Mouse (Mus musculus) heart, embryonic 16.5 days (tissue): ENCODE results near the gene Lrmda. TPM values are rescaled to one million over a fixed set of nuclear protein-coding genes. Genes with fewer than 3 reads are reported as not detected.

ENCODE experiments used
- ATAC-seq: fragments of 200-750 bp; cut with Nextera tagmentation; replicated peaks from 2 replicates; pipeline ENCODE4 v1.8.0; 2017; ENCODE audit warnings: moderate number of reproducible peaks; ENCODE audit not compliant: insufficient read depth, low FRiP score; ENCODE audit errors: extremely low read depth
- H3K27ac ChIP-seq: fragments of 300-500 bp; sonication (generic); 2 replicates; pipeline ENCODE4 v1.5.1; 2014; ENCODE audit warnings: mild to moderate bottlenecking, low read length, control low read depth, moderate library complexity
- H3K27me3 ChIP-seq: fragments of 300-500 bp; sonication (generic); 2 replicates; pipeline ENCODE4 v1.6.1; 2014; ENCODE audit warnings: low read length, mixed read lengths; ENCODE audit not compliant: control insufficient read depth, insufficient read depth
- H3K36me3 ChIP-seq: fragments of 300-500 bp; sonication (generic); 2 replicates; pipeline ENCODE4 v1.6.1; 2014; ENCODE audit not compliant: control insufficient read depth, insufficient read depth
- H3K4me1 ChIP-seq: fragments of 300-500 bp; sonication (generic); 2 replicates; pipeline ENCODE4 v1.6.1; 2014; ENCODE audit warnings: low read length, mixed read lengths; ENCODE audit not compliant: control insufficient read depth, insufficient read depth
- H3K4me2 ChIP-seq: fragments of 300-500 bp; sonication (generic); 2 replicates; pipeline ENCODE4 v1.6.1; 2014; ENCODE audit warnings: low read depth, mild to moderate bottlenecking, control low read depth, low read length
- H3K4me3 ChIP-seq: fragments of 300-500 bp; sonication (generic); 2 replicates; pipeline ENCODE4 v1.5.1; 2014; ENCODE audit warnings: mild to moderate bottlenecking, control low read depth, low read length
- H3K9ac ChIP-seq: fragments of 300-500 bp; sonication (generic); 2 replicates; pipeline ENCODE4 v1.6.1; 2014; ENCODE audit warnings: low read length, control low read depth
- H3K9me3 ChIP-seq: fragments of 300-500 bp; sonication (generic); replicated peaks from 2 replicates; pipeline ENCODE4 v1.6.1; 2016; ENCODE audit warnings: low read length; ENCODE audit not compliant: control insufficient read depth
- WGBS: fragments of 180-500 bp; shearing (Covaris S2); extraction: QIAGEN DNeasy Blood & Tissue Kit; methylation state at CpG from one replicate; pipeline ENCODE4 v1.1.7; 2014; 5-methylcytosine and 5-hydroxymethylcytosine counted together
- polyA plus RNA-seq: library from polyadenylated mRNA; unstranded; fragments of >200 nt; fragmentation: Nextera tagmentation; extraction: Ambion mirVana; gene quantifications from 2 replicates; pipeline ENCODE4 v1.2.1, GENCODE M21; 2015

Lrmda gene
- polyA plus RNA-seq, 1 experiment from 2014 or later, result 0.55 TPM

DNA sequence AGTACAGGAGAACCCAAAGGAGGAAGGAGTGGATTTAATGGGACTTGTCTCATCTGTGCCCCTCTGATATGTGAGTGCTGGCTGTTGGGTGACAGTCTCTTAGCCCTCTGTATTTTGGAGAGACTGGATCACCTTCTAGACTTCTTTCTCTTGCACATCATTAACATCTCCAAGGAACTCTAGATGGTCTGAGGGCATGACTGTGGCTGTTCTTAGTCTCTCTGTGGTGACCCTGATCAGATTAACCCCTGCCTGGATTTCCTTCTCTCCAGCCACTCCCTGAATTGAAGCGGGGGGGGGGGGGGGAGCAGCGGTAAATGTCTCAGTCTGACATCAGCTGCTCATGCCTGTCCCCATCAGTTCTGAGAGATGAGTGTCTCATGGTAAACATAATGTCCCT, 528.8 kb downstream of the Lrmda start:
- Histone ChIP-seq H3K36me3 (no peaks in the 10 kb centered on the region), H3K4me1 (no peaks in the 10 kb centered on the region), H3K9me3 (no peaks in the 10 kb centered on the region), H3K4me3 (no peak overlapping the region), H3K4me2 (no peak overlapping the region), H3K27me3 (no peaks in the 10 kb centered on the region), H3K27ac (no peak overlapping the region), H3K9ac (no peak overlapping the region)
- ATAC-seq, result no peak
- 41% methylated on average over 2 of the region's 2 CpGs for WGBS

DNA sequence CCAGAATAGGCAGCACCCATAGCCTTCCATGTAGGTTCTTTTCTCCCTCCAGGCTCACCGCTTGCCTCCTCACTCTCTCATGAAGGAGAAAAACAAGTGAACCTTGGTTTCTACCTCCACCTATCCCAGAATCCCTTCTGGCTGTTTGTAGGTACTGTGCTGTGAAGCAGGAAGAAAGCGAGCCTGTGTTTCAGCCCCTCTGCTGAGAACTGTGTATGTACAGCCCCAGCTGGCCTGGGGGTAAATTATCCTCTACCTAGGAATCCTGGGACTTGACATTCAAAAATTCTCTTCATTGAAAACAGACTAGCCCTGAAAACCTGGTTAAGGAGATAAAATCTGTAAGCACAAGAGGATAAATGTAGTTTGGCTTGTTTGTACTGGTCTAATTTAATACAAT, 529.7 kb downstream of the Lrmda start:
- no peak overlapping the region for H3K4me3 ChIP-seq
- no peaks in the 10 kb centered on the region for H3K9me3 ChIP-seq
- 93% methylated on average over 2 of the region's 2 CpGs for WGBS
- no peak for ATAC-seq
- H3K4me2 ChIP-seq, result no peak overlapping the region
- no peak overlapping the region for H3K9ac ChIP-seq
- H3K27me3 ChIP-seq, result no peaks in the 10 kb centered on the region
- no peaks in the 10 kb centered on the region for H3K4me1 ChIP-seq
- H3K36me3 ChIP-seq, result no peaks in the 10 kb centered on the region
- H3K27ac ChIP-seq, result no peak overlapping the region

DNA sequence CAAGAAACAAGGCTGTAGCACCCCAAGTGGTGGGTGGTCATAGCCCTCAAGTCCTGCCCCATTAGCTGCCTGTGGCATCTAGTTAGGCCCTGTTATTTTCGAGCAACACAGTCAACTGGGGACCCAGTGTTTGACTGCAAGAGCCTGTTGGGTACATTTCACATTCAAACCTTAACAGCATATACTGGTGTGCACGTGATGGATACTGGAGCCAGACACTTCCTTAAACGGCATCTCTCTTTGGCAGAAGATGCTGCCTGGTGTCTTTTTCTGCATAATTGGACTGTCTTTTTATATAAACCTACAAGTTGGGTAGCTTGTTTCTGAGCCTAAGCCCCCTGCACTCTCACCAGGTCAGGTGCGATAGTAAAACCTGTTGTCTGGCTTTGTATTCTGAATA, 532.8 kb downstream of the Lrmda start:
- H3K9ac ChIP-seq, result no peak overlapping the region
- H3K9me3 ChIP-seq, result no peaks in the 10 kb centered on the region
- H3K4me1 ChIP-seq, result no peaks in the 10 kb centered on the region
- H3K4me3 ChIP-seq, result no peak overlapping the region
- H3K27ac ChIP-seq, result no peak overlapping the region
- no peaks in the 10 kb centered on the region for H3K27me3 ChIP-seq
- WGBS, result 78% methylated on average over 4 of the region's 4 CpGs
- no peak for ATAC-seq
- H3K4me2 ChIP-seq, result no peak overlapping the region
- H3K36me3 ChIP-seq, result no peaks in the 10 kb centered on the region

DNA sequence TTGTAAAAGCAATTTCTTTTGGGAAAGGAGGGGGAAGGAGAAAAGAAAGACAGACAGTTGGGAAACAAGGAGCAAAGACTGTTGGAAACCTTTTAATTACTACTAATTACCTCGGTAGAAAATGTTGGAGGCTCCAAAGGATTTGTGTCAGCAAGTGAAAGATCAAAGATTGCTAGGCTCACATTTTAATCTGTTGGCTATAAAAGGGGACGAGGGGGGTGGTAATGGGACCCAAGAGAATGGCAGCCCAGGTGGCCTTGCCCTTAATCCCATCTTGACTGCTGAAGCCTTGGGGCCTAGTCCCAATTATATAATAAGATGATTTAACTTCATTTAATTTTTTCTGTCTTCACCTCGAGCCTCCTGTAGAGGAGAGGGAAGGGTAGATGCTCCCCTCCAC, 533.3 kb downstream of the Lrmda start:
- WGBS, result 63% methylated on average over 3 of the region's 3 CpGs
- H3K9ac ChIP-seq, result no peak overlapping the region
- ATAC-seq, result no peak

DNA sequence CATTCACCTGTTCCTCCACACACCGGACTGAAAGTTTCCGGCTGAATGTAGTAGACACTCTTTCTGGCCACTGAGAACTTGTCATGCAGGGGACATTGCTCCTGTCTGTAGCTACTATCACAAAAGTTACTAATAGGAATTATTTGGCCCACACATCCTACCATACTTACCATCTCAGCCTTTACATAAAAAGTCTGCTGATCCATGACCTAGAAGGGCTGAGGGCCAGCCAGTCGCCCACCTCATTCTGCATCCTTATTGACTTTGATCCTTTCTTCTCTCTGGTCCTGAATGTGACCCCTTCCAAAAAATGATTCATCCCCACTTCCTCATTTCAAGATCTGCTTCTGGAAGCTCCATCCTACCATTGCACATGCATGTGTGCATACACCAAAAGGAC, 534.2 kb downstream of the Lrmda start:
- H3K9me3 ChIP-seq, result no peaks in the 10 kb centered on the region
- no peaks in the 10 kb centered on the region for H3K36me3 ChIP-seq
- no peak overlapping the region for H3K4me3 ChIP-seq
- H3K4me1 ChIP-seq, result no peaks in the 10 kb centered on the region
- H3K4me2 ChIP-seq, result no peak overlapping the region
- H3K27ac ChIP-seq, result no peak overlapping the region
- H3K27me3 ChIP-seq, result no peaks in the 10 kb centered on the region
- no peak overlapping the region for H3K9ac ChIP-seq
- ATAC-seq, result no peak
- 89% methylated on average over 3 of the region's 3 CpGs for WGBS

More for the DNA sequence above, 533.3 kb downstream of the Lrmda start:
- H3K36me3 ChIP-seq, result no peaks in the 10 kb centered on the region
- no peak overlapping the region for H3K4me2 ChIP-seq
- no peak overlapping the region for H3K4me3 ChIP-seq
- H3K4me1 ChIP-seq, result no peaks in the 10 kb centered on the region
- H3K27ac ChIP-seq, result no peak overlapping the region
- no peaks in the 10 kb centered on the region for H3K27me3 ChIP-seq
- H3K9me3 ChIP-seq, result no peaks in the 10 kb centered on the region

DNA sequence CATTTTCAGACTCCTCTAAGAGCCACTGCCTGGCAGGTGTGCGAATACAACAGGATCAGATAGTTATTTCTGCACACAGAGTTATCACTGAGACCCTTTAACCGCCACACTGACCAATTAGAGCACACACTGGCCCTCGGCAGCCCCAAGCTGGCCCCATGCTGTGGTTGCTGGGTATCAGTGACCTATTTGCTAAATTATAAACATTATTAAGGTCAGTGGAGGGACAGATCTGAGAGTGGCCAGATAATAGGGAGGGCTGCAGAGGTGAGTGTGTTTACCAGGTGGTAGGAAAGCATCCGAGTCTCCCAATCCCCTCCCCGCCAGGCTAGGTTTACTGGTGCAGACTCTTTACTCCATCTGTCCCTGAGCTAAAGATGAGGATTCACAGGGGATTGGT, 553.0 kb downstream of the Lrmda start:
- Histone ChIP-seq H3K27ac (no peak overlapping the region), H3K4me2 (no peak overlapping the region), H3K9ac (no peak overlapping the region), H3K27me3 (no peaks in the 10 kb centered on the region), H3K9me3 (no peaks in the 10 kb centered on the region), H3K4me1 (no peaks in the 10 kb centered on the region), H3K36me3 (no peaks in the 10 kb centered on the region), H3K4me3 (no peak overlapping the region)
- ATAC-seq, result no peak
- 73% methylated on average over 5 of the region's 5 CpGs for WGBS

DNA sequence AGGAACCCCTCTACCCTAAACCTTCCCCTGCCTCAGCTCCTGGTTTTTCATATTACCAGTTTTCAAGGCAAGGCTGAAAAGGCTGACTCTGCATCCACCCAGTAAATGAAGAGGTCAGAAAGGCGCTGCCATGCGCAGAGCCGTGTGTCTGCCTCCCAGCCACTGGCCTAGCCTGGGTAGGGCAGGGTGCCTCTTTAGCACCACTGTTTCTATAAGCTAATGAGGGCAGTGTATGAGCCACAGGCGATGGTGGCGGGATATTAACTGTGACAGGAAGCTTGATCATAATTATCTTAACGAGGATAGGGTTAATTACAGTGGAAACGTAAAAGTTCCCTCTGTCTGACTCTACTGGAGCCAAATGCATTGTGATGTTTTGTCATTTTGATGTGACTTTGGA, 554.1 kb downstream of the Lrmda start:
- no peak for ATAC-seq
- H3K9me3 ChIP-seq, result no peaks in the 10 kb centered on the region
- H3K27ac ChIP-seq, result no peak overlapping the region
- 89% methylated on average over 7 of the region's 7 CpGs for WGBS
- no peaks in the 10 kb centered on the region for H3K27me3 ChIP-seq
- no peak overlapping the region for H3K9ac ChIP-seq
- H3K4me1 ChIP-seq, result no peaks in the 10 kb centered on the region
- no peak overlapping the region for H3K4me3 ChIP-seq
- H3K36me3 ChIP-seq, result no peaks in the 10 kb centered on the region
- no peak overlapping the region for H3K4me2 ChIP-seq

DNA sequence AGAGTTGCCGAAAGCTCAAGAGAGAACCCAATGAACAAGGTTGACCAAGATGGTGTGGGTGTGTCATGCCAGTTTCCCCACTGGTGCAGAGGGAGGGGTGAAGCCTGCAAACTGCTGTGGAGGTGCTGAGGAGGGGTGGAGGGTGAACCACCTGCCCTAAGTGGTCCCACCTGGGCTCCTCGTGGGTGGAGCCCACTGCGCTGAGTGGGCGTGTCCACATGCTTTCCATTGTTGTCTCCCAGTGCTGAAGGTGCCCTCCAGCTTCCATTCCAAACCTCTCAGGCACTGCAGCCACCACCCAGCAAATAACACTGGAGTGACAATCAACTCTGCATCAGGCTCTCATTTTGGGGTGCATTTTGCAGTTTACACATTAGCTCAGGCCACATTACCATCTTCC, 554.5 kb downstream of the Lrmda start:
- no peak overlapping the region for H3K9ac ChIP-seq
- no peak overlapping the region for H3K4me3 ChIP-seq
- H3K4me1 ChIP-seq, result no peaks in the 10 kb centered on the region
- ATAC-seq, result no peak
- WGBS, result 79% methylated on average over 4 of the region's 4 CpGs
- H3K36me3 ChIP-seq, result no peaks in the 10 kb centered on the region
- no peaks in the 10 kb centered on the region for H3K9me3 ChIP-seq
- no peaks in the 10 kb centered on the region for H3K27me3 ChIP-seq
- no peak overlapping the region for H3K4me2 ChIP-seq
- H3K27ac ChIP-seq, result no peak overlapping the region

DNA sequence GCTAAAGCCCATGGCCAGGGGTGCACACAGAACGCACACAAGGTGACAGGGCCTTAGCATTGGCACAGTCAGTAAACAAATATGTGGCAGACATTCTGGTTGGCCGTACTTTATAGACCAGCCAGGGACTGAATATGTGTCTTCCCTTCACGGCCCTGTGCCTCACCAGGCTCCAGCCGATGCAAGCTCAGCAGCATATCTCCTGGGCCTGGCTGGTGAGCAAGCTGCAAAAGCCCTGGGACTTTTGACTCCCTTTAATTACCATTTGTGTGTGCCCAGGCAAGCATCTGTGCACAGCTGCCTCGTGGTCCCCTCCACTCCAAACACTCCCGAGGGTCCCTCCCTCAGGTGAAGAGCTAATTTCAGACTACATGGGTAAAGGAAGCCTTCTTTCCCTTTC, 556.9 kb downstream of the Lrmda start:
- Histone ChIP-seq H3K4me1 (no peaks in the 10 kb centered on the region), H3K4me3 (no peak overlapping the region), H3K27me3 (no peaks in the 10 kb centered on the region), H3K4me2 (no peak overlapping the region), H3K36me3 (no peaks in the 10 kb centered on the region), H3K27ac (no peak overlapping the region), H3K9ac (no peak overlapping the region), H3K9me3 (no peaks in the 10 kb centered on the region)
- 70% methylated on average over 6 of the region's 6 CpGs for WGBS
- no peak for ATAC-seq
